ENCODE assay signal across 9 mouse cellular contexts in the genomic region with DNA sequence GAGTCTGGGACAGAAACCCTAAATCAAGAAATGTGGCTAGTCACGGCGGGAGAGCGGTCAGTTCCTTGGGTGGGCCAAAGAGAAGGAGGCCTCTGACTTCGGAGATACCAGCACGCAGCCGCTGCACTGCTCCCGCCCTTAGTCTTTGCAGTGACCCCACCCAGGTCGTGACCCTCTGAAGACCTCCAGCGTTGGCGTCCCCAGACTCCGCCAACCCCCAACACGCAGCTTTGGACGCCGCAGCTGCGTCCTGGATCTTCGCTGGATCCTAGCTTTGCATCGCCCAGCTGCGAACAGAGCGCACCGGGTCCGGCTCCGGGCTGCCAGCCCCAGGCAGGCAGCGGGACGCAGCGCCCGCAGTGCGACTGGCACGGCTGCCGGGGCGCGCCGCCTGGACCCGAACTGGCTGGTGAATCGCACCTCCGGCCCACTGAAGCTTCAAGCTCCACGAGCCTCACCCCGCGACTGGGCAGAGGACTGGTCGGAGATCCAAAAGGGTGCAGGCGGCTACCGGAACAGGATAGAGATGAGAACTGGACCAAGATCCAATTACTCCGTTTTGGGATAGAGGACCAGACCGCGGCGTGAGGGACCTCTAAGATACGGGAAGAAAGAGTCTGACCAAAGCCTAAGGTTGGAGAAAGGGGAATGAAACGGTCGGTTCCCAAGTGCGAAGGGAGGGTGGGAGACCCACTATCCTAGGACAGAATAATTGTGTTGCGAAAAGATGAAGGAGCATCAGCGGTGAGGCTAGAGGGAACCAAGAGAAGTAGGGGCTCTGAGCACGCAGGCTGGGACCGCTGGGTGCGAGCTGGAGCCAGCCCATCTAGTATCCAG. TPM values are rescaled to one million over a fixed set of nuclear protein-coding genes. Genes with fewer than 3 reads are reported as not detected.
DNase-seq lines count a peak whose midpoint lies in the region; ATAC-seq lines count a peak whose summit lies in the region.
"Had no signal": no experiment of that assay in that cellular context is flagged by ENCODE, and none has a peak within 500 bp of the region (broad histone marks: within the 10 kb centered on the region; RNA-seq: fewer than 3 reads in every experiment).

No protein-coding gene starts in this region.

- H3K27ac ChIP-seq in kidney, embryonic 15.5 days: no peak overlapping the region
- no peak overlapping the region for H3K27ac ChIP-seq in hindbrain, embryonic 10.5 days
- H3K27ac ChIP-seq in midbrain, embryonic 10.5 days (replicated peaks): no peak overlapping the region; the same call in 1 of the 2 replicates

- under 1% methylated on average over 54 of the region's 54 CpGs for WGBS in kidney, embryonic 15.5 days
- WGBS in hindbrain, embryonic 10.5 days: under 1% methylated on average over 54 of the region's 54 CpGs
- WGBS in midbrain, embryonic 10.5 days: under 1% methylated on average over 54 of the region's 54 CpGs

- no peaks in the 10 kb centered on the region for H3K9me3 ChIP-seq in kidney, embryonic 15.5 days (replicated peaks)
- no peaks in the 10 kb centered on the region for H3K9me3 ChIP-seq in hindbrain, embryonic 10.5 days
- no peaks in the 10 kb centered on the region for H3K9me3 ChIP-seq in midbrain, embryonic 10.5 days (replicated peaks)

- H3K4me3 ChIP-seq in kidney, embryonic 15.5 days (replicated peaks): peak overlapping the region; percentile 70
- H3K4me3 ChIP-seq in hindbrain, embryonic 10.5 days: peak overlapping the region; percentile 75
- peak overlapping the region; percentile 78 for H3K4me3 ChIP-seq in midbrain, embryonic 10.5 days

- H3K4me1 ChIP-seq in kidney, embryonic 15.5 days: peaks cover 21% of the 10 kb centered on the region
- H3K4me1 ChIP-seq in hindbrain, embryonic 10.5 days (replicated peaks): peaks cover 42% of the 10 kb centered on the region
- peaks cover 42% of the 10 kb centered on the region for H3K4me1 ChIP-seq in midbrain, embryonic 10.5 days

- no peak for ATAC-seq in kidney, embryonic 15.5 days (replicated peaks; ENCODE audit: low FRiP score)

- H3K36me3 ChIP-seq in kidney, embryonic 15.5 days: no peaks in the 10 kb centered on the region
- H3K36me3 ChIP-seq in hindbrain, embryonic 10.5 days: no peaks in the 10 kb centered on the region
- no peaks in the 10 kb centered on the region for H3K36me3 ChIP-seq in midbrain, embryonic 10.5 days

- no peak overlapping the region for H3K9ac ChIP-seq in kidney, embryonic 15.5 days

- no peak for DNase-seq in kidney, postnatal 14 days
- DNase-seq in MN1 (ENCODE audit: low spot score): peak; percentile 33
- peak; percentile 79 to 80 for DNase-seq in cerebellum, postnatal 25 days
- DNase-seq in hindbrain, embryonic 10.5 days (ENCODE audit: low spot score): peak; percentile 53
- peak; percentile 56 for DNase-seq in midbrain, embryonic 10.5 days (ENCODE audit: low spot score)
- no peak for DNase-seq in c-Kit-positive CD71-positive TER-119-positive erythroid progenitor cells, embryonic 14.5 days (ENCODE audit: low spot score)
- no peak for DNase-seq in lung, postnatal 36 days

- H3K4me2 ChIP-seq in kidney, embryonic 15.5 days: peak overlapping the region; percentile 99

- peaks cover 76% of the 10 kb centered on the region for H3K27me3 ChIP-seq in kidney, embryonic 15.5 days
- peaks cover 90% of the 10 kb centered on the region for H3K27me3 ChIP-seq in hindbrain, embryonic 10.5 days (ENCODE audit: insufficient read depth, poor library complexity, severe bottlenecking)
- H3K27me3 ChIP-seq in midbrain, embryonic 10.5 days (ENCODE audit: low read depth, poor library complexity, severe bottlenecking): peaks cover 79% of the 10 kb centered on the region

RNA-seq across cellular contexts. Expression of a gene that starts 1.0 kb away (rescaled TPM):
- 0.37 and 0.77 TPM in 2 replicates for polyA plus RNA-seq in kidney, embryonic 15.5 days (2015; fragmentation: Nextera tagmentation; extraction: Ambion mirVana)
- 1.3 and 2.0 TPM in 2 replicates for polyA plus RNA-seq in hindbrain, embryonic 10.5 days (2016; fragmentation: Nextera tagmentation; extraction: Ambion mirVana)
- 1.1 and 2.3 TPM in 2 replicates for polyA plus RNA-seq in midbrain, embryonic 10.5 days (2016; fragmentation: Nextera tagmentation; extraction: Ambion mirVana)

RNA-seq across cellular contexts. Expression of a gene that starts 1.2 kb away (rescaled TPM):
- not detected in 2 replicates for polyA plus RNA-seq in kidney, embryonic 15.5 days (2015; fragmentation: Nextera tagmentation; extraction: Ambion mirVana)
- not detected in 2 replicates for polyA plus RNA-seq in hindbrain, embryonic 10.5 days (2016; fragmentation: Nextera tagmentation; extraction: Ambion mirVana)
- polyA plus RNA-seq in midbrain, embryonic 10.5 days (2016; fragmentation: Nextera tagmentation; extraction: Ambion mirVana): not detected in 2 replicates
- polyA plus RNA-seq: large intestine, adult 2 months had no signal

RNA-seq across cellular contexts. Expression of a gene that starts 48.9 kb away (rescaled TPM):
- polyA plus RNA-seq in kidney, embryonic 15.5 days (2015; fragmentation: Nextera tagmentation; extraction: Ambion mirVana): 174 and 181 TPM in 2 replicates
- polyA plus RNA-seq in hindbrain, embryonic 10.5 days (2016; fragmentation: Nextera tagmentation; extraction: Ambion mirVana): 181 and 193 TPM in 2 replicates
- 196 and 197 TPM in 2 replicates for polyA plus RNA-seq in midbrain, embryonic 10.5 days (2016; fragmentation: Nextera tagmentation; extraction: Ambion mirVana)

Comparison
In these comparisons a context has a peak if more than half of its experiments do, and no peak if none do; other contexts are left out.
1. DNase-seq: peak in MN1 (single experiment), cerebellum, postnatal 25 days (2 of 2), hindbrain, embryonic 10.5 days (single experiment) and midbrain, embryonic 10.5 days (single experiment); none in kidney, postnatal 14 days (single experiment), c-Kit-positive CD71-positive TER-119-positive erythroid progenitor cells, embryonic 14.5 days (single experiment) and lung, postnatal 36 days (single experiment).
2. Peak in every context shown above with its lines, with median percentiles within 50 percentile points of each other: H3K4me3 ChIP-seq.